Mouse (Mus musculus) liver, adult 2 months (tissue): ENCODE measurements around the gene Rbbp8nl.

Experiments
- CTCF ChIP-seq: fragments of 200-500 bp; IDR thresholded peaks from 2 replicates; pipeline ENCODE4 v1.5.1; 2011; ENCODE audit warnings: low read depth, low read length, control low read depth
- POLR2A ChIP-seq: fragments of 200-500 bp; IDR thresholded peaks from 2 replicates; pipeline ENCODE4 v1.6.1; 2011; ENCODE audit warnings: low read length, control low read depth; ENCODE audit not compliant: insufficient read depth; ENCODE audit errors: extremely low read depth

GRCm38 (mm10) chr2:180270537-180271255 is 19.0 kb downstream of the Rbbp8nl start:
- TF ChIP-seq CTCF: no peak
- TF ChIP-seq POLR2A: no peak
